Mouse (Mus musculus) forebrain, embryonic 16.5 days (tissue): ENCODE data around the gene Lpin2. TPM values are rescaled to one million over a fixed set of nuclear protein-coding genes. Genes with fewer than 3 reads are reported as not detected.

ENCODE experiments used
- ATAC-seq: fragments of 200-750 bp; cut with Nextera tagmentation; 2 replicates; pipeline ENCODE4 v1.8.0; 2017; ENCODE audit warnings: mild to moderate bottlenecking, moderate library complexity
- H3K27ac ChIP-seq: fragments of 300-500 bp; sonication (generic); 2 replicates; pipeline ENCODE4 v1.5.1; 2014; ENCODE audit warnings: low read length, control low read depth
- H3K27me3 ChIP-seq: fragments of 300-500 bp; sonication (generic); replicated peaks from 2 replicates; pipeline ENCODE4 v1.6.1; 2014; ENCODE audit warnings: low read length; ENCODE audit not compliant: control insufficient read depth, insufficient read depth
- H3K36me3 ChIP-seq: fragments of 300-500 bp; sonication (generic); 2 replicates; pipeline ENCODE4 v1.6.1; 2014; ENCODE audit not compliant: control insufficient read depth, insufficient read depth
- H3K4me1 ChIP-seq: fragments of 300-500 bp; sonication (generic); replicated peaks from 2 replicates; pipeline ENCODE4 v1.6.1; 2014; ENCODE audit warnings: low read length; ENCODE audit not compliant: control insufficient read depth, insufficient read depth
- H3K4me2 ChIP-seq: fragments of 300-500 bp; sonication (generic); 2 replicates; pipeline ENCODE4 v1.6.1; 2014; ENCODE audit warnings: mild to moderate bottlenecking, low read length, control low read depth
- H3K4me3 ChIP-seq: fragments of 300-500 bp; sonication (generic); replicated peaks from 2 replicates; pipeline ENCODE4 v1.5.1; 2014; ENCODE audit warnings: mild to moderate bottlenecking, low read length, control low read depth
- H3K9ac ChIP-seq: fragments of 300-500 bp; sonication (generic); replicated peaks from 2 replicates; pipeline ENCODE4 v1.6.1; 2014; ENCODE audit warnings: low read depth, low read length, control low read depth
- H3K9me3 ChIP-seq: fragments of 300-500 bp; sonication (generic); 2 replicates; pipeline ENCODE4 v1.6.1; 2016; ENCODE audit warnings: low read length; ENCODE audit not compliant: control insufficient read depth
- WGBS: fragments of 180-500 bp; shearing (Covaris S2); extraction: QIAGEN DNeasy Blood & Tissue Kit; methylation state at CpG from one replicate; pipeline ENCODE4 v1.1.7; 2014; 5-methylcytosine and 5-hydroxymethylcytosine counted together
- polyA plus RNA-seq: library from polyadenylated mRNA; unstranded; fragments of >200 nt; fragmentation: Nextera tagmentation; extraction: Ambion mirVana; gene quantifications from 2 replicates; pipeline ENCODE4 v1.2.1, GENCODE M21; 2015

The Lpin2 gene
- polyA plus RNA-seq, 1 experiment from 2014 or later: 40.1 TPM

GRCm38 (mm10) chr17:71216263-71216662 is 33.9 kb downstream of the Lpin2 start:
- H3K4me3 ChIP-seq: no peak overlapping the region
- 91% methylated on average over 2 of the region's 2 CpGs for WGBS
- ATAC-seq: no peak

GRCm38 (mm10) chr17:71217111-71217685 is 34.8 kb downstream of the Lpin2 start:
- no peaks in the 10 kb centered on the region for H3K9me3 ChIP-seq
- H3K4me3 ChIP-seq: no peak overlapping the region
- no peak overlapping the region for H3K9ac ChIP-seq
- H3K27me3 ChIP-seq: no peaks in the 10 kb centered on the region
- peaks cover 4% of the 10 kb centered on the region for H3K4me1 ChIP-seq
- WGBS: 92% methylated on average over 5 of the region's 5 CpGs
- H3K27ac ChIP-seq: no peak overlapping the region
- ATAC-seq: no peak
- H3K36me3 ChIP-seq: 0 out of 2 replicates have a peak, but pooled peaks cover 4% of the 10 kb centered on the region
- H3K4me2 ChIP-seq: no peak overlapping the region

More at GRCm38 (mm10) chr17:71216263-71216662, 33.9 kb downstream of the Lpin2 start:
- H3K36me3 ChIP-seq: 0 out of 2 replicates have a peak, but pooled peaks cover 4% of the 10 kb centered on the region
- H3K27ac ChIP-seq: no peak overlapping the region
- H3K4me2 ChIP-seq: no peak overlapping the region
- H3K4me1 ChIP-seq: peaks cover 4% of the 10 kb centered on the region
- H3K27me3 ChIP-seq: no peaks in the 10 kb centered on the region
- H3K9me3 ChIP-seq: no peaks in the 10 kb centered on the region
- H3K9ac ChIP-seq: no peak overlapping the region

- 92% methylated on average over 3 of the region's 3 CpGs for WGBS
- Histone ChIP-seq H3K9ac (no peak overlapping the region), H3K36me3 (0 out of 2 replicates have a peak, but pooled peaks cover 4% of the 10 kb centered on the region), H3K9me3 (no peaks in the 10 kb centered on the region), H3K4me1 (no peaks in the 10 kb centered on the region), H3K27ac (no peak overlapping the region), H3K27me3 (no peaks in the 10 kb centered on the region), H3K4me2 (no peak overlapping the region), H3K4me3 (no peak overlapping the region)
- ATAC-seq: no peak
Observed at GRCm38 (mm10) chr17:71221383-71221782, 39.0 kb downstream of the Lpin2 start.

- no peak overlapping the region for H3K27ac ChIP-seq
- no peak for ATAC-seq
- no peaks in the 10 kb centered on the region for H3K4me1 ChIP-seq
- no peak overlapping the region for H3K9ac ChIP-seq
- no peaks in the 10 kb centered on the region for H3K9me3 ChIP-seq
- no peaks in the 10 kb centered on the region for H3K27me3 ChIP-seq
- H3K4me3 ChIP-seq: no peak overlapping the region
- WGBS: 90% methylated on average over 5 of the region's 5 CpGs
- no peak overlapping the region for H3K4me2 ChIP-seq
- no peaks in the 10 kb centered on the region for H3K36me3 ChIP-seq
Observed at GRCm38 (mm10) chr17:71223676-71224075, 41.3 kb downstream of the Lpin2 start.

- 64% methylated on average over 2 of the region's 2 CpGs for WGBS
- H3K36me3 ChIP-seq: no peaks in the 10 kb centered on the region
- ATAC-seq: no peak
Observed at GRCm38 (mm10) chr17:71224521-71224920, 42.2 kb downstream of the Lpin2 start.

GRCm38 (mm10) chr17:71225091-71225490 is 42.7 kb downstream of the Lpin2 start:
- Histone ChIP-seq H3K4me1 (no peaks in the 10 kb centered on the region), H3K4me3 (no peak overlapping the region), H3K27ac (no peak overlapping the region), H3K27me3 (no peaks in the 10 kb centered on the region), H3K9ac (no peak overlapping the region), H3K9me3 (no peaks in the 10 kb centered on the region), H3K4me2 (no peak overlapping the region), H3K36me3 (no peaks in the 10 kb centered on the region)
- 24% methylated on average over 5 of the region's 5 CpGs for WGBS
- ATAC-seq: no peak

More at GRCm38 (mm10) chr17:71224521-71224920, 42.2 kb downstream of the Lpin2 start:
- Histone ChIP-seq H3K4me2 (no peak overlapping the region), H3K9me3 (no peaks in the 10 kb centered on the region), H3K27me3 (no peaks in the 10 kb centered on the region), H3K4me1 (no peaks in the 10 kb centered on the region), H3K27ac (no peak overlapping the region), H3K4me3 (no peak overlapping the region), H3K9ac (no peak overlapping the region)

- Histone ChIP-seq H3K4me3 (no peak overlapping the region), H3K36me3 (0 out of 2 replicates have a peak, but pooled peaks cover 2% of the 10 kb centered on the region), H3K27ac (no peak overlapping the region), H3K27me3 (no peaks in the 10 kb centered on the region), H3K9ac (no peak overlapping the region), H3K9me3 (no peaks in the 10 kb centered on the region), H3K4me1 (no peaks in the 10 kb centered on the region), H3K4me2 (no peak overlapping the region)
- 84% methylated on average over 9 of the region's 9 CpGs for WGBS
- ATAC-seq: no peak
Observed at GRCm38 (mm10) chr17:71227128-71227895, 45.0 kb downstream of the Lpin2 start.

- Histone ChIP-seq H3K9ac (no peak overlapping the region), H3K36me3 (0 out of 2 replicates have a peak, but pooled peaks cover 2% of the 10 kb centered on the region), H3K27ac (no peak overlapping the region), H3K4me3 (no peak overlapping the region), H3K4me2 (no peak overlapping the region), H3K27me3 (no peaks in the 10 kb centered on the region), H3K9me3 (no peaks in the 10 kb centered on the region), H3K4me1 (no peaks in the 10 kb centered on the region)
- ATAC-seq: no peak
- 89% methylated on average over 7 of the region's 7 CpGs for WGBS
Observed at GRCm38 (mm10) chr17:71228651-71229050, 46.3 kb downstream of the Lpin2 start.

- WGBS: 74% methylated on average over 9 of the region's 9 CpGs
- Histone ChIP-seq H3K4me2 (no peak overlapping the region), H3K4me3 (no peak overlapping the region), H3K9me3 (no peaks in the 10 kb centered on the region), H3K9ac (no peak overlapping the region), H3K4me1 (no peaks in the 10 kb centered on the region), H3K36me3 (peaks cover 2% of the 10 kb centered on the region; the same call in 1 of the 2 replicates), H3K27me3 (no peaks in the 10 kb centered on the region), H3K27ac (no peak overlapping the region)
- peak; percentile 28; the same call in 1 of the 2 replicates for ATAC-seq
Observed at GRCm38 (mm10) chr17:71230108-71230709, 47.8 kb downstream of the Lpin2 start.
